Mouse (Mus musculus): ENCODE measurements around the gene Fbxw10. TPM values are rescaled to one million over a fixed set of nuclear protein-coding genes. Genes with fewer than 3 reads are reported as not detected.

Gene Fbxw10
- polyA plus RNA-seq, 1 experiment from 2014 or later: 0.24 TPM

DNA sequence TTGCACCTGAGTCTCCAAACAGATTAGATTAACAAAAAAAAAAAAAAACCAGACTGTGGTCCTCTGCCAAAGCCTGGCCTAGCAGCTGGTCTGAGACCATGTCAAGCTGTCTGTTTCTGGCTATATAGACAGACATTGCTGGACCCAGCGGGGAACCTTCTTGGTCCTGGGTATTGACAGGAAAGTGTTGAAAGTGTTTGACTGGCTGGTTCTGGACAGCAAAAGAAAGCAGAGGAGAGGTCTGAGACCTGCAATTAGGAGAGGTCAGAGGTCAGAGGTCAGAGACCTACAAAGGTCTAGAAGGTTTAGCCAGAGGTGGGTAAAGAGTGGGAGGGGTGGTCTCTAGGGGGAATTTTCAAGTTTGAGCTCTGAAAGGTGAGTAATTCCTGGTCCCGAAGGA lies 1.4 kb downstream of the Fbxw10 start:
- Histone ChIP-seq H3K36me3 (replicated peaks) (no peaks in the 10 kb centered on the region), H3K27me3 (no peaks in the 10 kb centered on the region), H3K27ac (no peak overlapping the region), H3K9me3 (no peaks in the 10 kb centered on the region), H3K4me2 (no peak overlapping the region), H3K9ac (no peak overlapping the region), H3K4me1 (peaks cover 6% of the 10 kb centered on the region; the same call in 1 of the 2 replicates), H3K4me3 (replicated peaks) (no peak overlapping the region)
- 28% methylated on average over 2 of the region's 2 CpGs for WGBS
- no peak for ATAC-seq (ENCODE audit: low FRiP score)

GRCm38 (mm10) chr11:62851199-62851598 lies 4.3 kb downstream of the Fbxw10 start:
- Histone ChIP-seq H3K4me3 (replicated peaks) (no peak overlapping the region), H3K27ac (no peak overlapping the region), H3K27me3 (no peaks in the 10 kb centered on the region), H3K4me2 (no peak overlapping the region), H3K4me1 (peaks cover 6% of the 10 kb centered on the region; the same call in 1 of the 2 replicates), H3K9me3 (no peaks in the 10 kb centered on the region), H3K36me3 (replicated peaks) (no peaks in the 10 kb centered on the region), H3K9ac (no peak overlapping the region)
- 43% methylated on average over 1 of the region's 1 CpGs for whole genome bisulfite sequencing
- no peak for ATAC-seq (ENCODE audit: low FRiP score)

DNA sequence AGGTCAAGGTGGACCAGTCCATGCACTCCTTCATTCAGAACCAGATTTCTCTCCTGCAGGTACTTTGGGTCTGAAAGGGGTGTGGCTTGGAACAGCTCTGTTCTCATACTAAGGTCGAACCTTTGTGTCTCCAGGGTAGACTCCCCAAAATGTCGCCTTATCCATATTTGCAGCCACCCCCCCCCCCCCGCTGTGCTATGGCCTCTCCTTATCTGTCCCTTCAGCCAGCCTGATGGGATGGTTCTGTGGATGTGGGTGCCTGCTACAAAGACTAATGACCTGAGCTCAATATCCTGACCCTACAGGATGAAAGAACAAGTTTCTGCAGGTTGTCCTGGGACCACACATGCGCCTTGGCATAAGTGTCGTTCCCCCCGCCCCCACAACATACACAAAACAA lies 6.5 kb downstream of the Fbxw10 start:
- Histone ChIP-seq H3K4me2 (no peak overlapping the region), H3K36me3 (replicated peaks) (no peaks in the 10 kb centered on the region), H3K4me1 (no peaks in the 10 kb centered on the region), H3K9me3 (no peaks in the 10 kb centered on the region), H3K27ac (no peak overlapping the region), H3K27me3 (no peaks in the 10 kb centered on the region), H3K4me3 (replicated peaks) (no peak overlapping the region), H3K9ac (no peak overlapping the region)
- 86% methylated on average over 6 of the region's 6 CpGs for WGBS
- ATAC-seq (ENCODE audit: low FRiP score): no peak

DNA sequence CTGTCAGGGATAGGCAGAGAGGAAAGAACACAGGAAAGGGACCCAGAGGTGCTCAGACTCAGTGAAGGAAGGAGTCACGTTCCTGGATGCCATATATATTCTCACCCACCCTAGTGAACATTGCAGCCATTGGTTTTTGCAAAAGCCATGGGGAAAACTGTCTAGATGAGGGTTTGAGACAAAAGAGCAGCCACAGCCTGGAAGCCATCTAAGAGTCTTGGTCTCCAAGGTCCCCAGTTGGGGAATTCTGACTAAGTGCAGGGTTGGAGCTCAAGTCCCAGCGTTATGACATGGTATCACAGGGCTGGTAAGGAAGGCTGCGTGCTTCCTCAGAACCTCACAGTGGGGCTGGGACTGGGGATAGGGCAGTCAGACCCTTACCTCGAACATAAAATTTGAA lies 18.7 kb downstream of the Fbxw10 start:
- H3K4me3 ChIP-seq (replicated peaks): no peak overlapping the region
- no peak overlapping the region for H3K4me2 ChIP-seq
- H3K4me1 ChIP-seq: no peaks in the 10 kb centered on the region
- H3K36me3 ChIP-seq (replicated peaks): no peaks in the 10 kb centered on the region
- H3K9me3 ChIP-seq: no peaks in the 10 kb centered on the region
- no peak for ATAC-seq (ENCODE audit: low FRiP score)
- H3K9ac ChIP-seq: no peak overlapping the region
- no peaks in the 10 kb centered on the region for H3K27me3 ChIP-seq
- WGBS: 84% methylated on average over 4 of the region's 4 CpGs
- H3K27ac ChIP-seq: no peak overlapping the region

DNA sequence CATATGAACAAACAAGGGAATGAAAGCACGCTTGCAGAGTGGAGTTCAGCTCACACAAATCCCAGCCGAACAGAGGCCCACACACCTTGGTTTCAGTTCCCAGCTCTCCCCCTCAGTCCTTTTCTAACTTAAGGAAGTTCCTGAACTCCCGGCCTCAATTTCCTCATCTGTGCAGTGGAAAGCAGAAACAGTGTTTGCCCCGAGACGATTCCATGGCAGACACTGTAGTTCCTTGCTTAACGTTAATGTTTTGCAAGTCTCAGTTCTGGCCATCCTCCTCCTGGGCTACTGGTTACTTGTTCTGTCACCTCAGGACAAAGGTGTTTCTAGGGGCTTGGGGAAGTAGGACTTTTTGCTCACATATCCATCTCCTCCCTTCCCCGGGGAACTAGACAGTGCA lies 19.8 kb downstream of the Fbxw10 start:
- no peak overlapping the region for H3K4me2 ChIP-seq
- H3K27ac ChIP-seq: no peak overlapping the region
- H3K36me3 ChIP-seq (replicated peaks): no peaks in the 10 kb centered on the region
- no peaks in the 10 kb centered on the region for H3K9me3 ChIP-seq
- no peaks in the 10 kb centered on the region for H3K27me3 ChIP-seq
- no peak overlapping the region for H3K9ac ChIP-seq
- H3K4me1 ChIP-seq: no peaks in the 10 kb centered on the region
- 86% methylated on average over 7 of the region's 7 CpGs for WGBS
- no peak overlapping the region for H3K4me3 ChIP-seq (replicated peaks)
- no peak for ATAC-seq (ENCODE audit: low FRiP score)

DNA sequence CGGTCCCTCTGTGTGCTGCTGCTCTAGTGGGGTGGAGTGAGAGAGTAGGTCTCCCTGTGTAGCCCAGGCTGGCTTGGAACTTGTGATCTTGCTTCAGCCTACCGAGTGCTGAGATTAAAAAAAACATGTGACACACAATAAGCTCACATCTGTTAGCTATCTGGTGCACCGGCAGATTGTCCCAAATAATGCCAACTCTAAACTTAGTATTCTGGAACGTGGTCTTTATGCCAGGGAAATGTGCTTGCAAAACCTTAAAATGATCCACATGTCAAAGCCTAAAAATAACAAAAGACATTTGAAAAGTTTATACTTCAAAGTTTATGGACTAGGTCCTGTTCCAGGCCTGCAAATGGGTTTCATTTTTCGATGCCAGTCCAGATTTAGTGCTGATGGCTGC lies 22.3 kb downstream of the Fbxw10 start:
- Histone ChIP-seq H3K4me2 (no peak overlapping the region), H3K9ac (no peak overlapping the region), H3K36me3 (replicated peaks) (no peaks in the 10 kb centered on the region), H3K27ac (no peak overlapping the region), H3K4me1 (no peaks in the 10 kb centered on the region), H3K9me3 (no peaks in the 10 kb centered on the region), H3K4me3 (replicated peaks) (no peak overlapping the region), H3K27me3 (no peaks in the 10 kb centered on the region)
- 88% methylated on average over 5 of the region's 5 CpGs for WGBS
- ATAC-seq (ENCODE audit: low FRiP score): no peak

DNA sequence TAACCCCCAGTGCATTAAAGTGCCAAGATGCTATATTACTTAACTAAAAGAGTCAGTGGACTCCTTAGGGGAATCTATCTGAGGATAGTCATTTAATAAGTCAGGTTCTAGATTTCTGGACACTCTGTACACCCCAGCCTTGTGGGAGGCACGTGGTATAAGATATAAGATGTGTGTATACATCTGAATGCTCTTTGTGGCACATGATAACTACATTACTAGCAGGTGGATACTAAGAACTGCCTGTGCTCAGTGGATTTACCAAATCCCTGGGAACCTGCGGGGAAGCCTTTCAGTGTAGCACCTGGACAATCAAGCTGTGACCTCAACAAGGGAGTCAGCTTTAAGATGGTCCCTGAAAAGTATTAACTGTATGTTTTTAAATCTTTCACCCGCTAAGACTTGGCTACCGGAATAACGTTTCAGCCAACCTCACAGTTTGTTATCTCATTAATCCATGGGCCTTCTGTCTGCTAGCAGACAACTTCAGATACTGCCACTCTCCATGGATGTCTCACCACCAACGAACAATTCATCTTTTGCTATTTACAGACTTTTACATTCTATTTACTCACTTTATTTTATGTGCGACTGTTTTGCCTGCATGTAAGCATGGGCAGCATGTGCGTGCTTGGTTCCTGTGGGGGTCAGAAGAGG lies 23.0 kb downstream of the Fbxw10 start:
- H3K4me3 ChIP-seq (replicated peaks): no peak overlapping the region
- no peaks in the 10 kb centered on the region for H3K27me3 ChIP-seq
- H3K9ac ChIP-seq: no peak overlapping the region
- H3K4me1 ChIP-seq: no peaks in the 10 kb centered on the region
- 85% methylated on average over 8 of the region's 8 CpGs for WGBS
- no peak overlapping the region for H3K27ac ChIP-seq
- no peak overlapping the region for H3K4me2 ChIP-seq
- H3K9me3 ChIP-seq: no peaks in the 10 kb centered on the region
- H3K36me3 ChIP-seq (replicated peaks): no peaks in the 10 kb centered on the region
- no peak for ATAC-seq (ENCODE audit: low FRiP score)

- ATAC-seq (ENCODE audit: low FRiP score): no peak
- Histone ChIP-seq H3K36me3 (replicated peaks) (no peaks in the 10 kb centered on the region), H3K9me3 (no peaks in the 10 kb centered on the region), H3K4me1 (no peaks in the 10 kb centered on the region), H3K27ac (no peak overlapping the region), H3K9ac (no peak overlapping the region), H3K27me3 (no peaks in the 10 kb centered on the region), H3K4me2 (no peak overlapping the region), H3K4me3 (replicated peaks) (no peak overlapping the region)
- WGBS: 81% methylated on average over 9 of the region's 9 CpGs
Observed at GRCm38 (mm10) chr11:62873479-62873878, 26.6 kb downstream of the Fbxw10 start.

GRCm38 (mm10) chr11:62875696-62876095 lies 28.8 kb downstream of the Fbxw10 start:
- Histone ChIP-seq H3K4me2 (no peak overlapping the region), H3K9me3 (no peaks in the 10 kb centered on the region), H3K36me3 (replicated peaks) (no peaks in the 10 kb centered on the region), H3K27ac (no peak overlapping the region), H3K4me1 (no peaks in the 10 kb centered on the region), H3K27me3 (no peaks in the 10 kb centered on the region), H3K9ac (no peak overlapping the region), H3K4me3 (replicated peaks) (no peak overlapping the region)
- ATAC-seq (ENCODE audit: low FRiP score): no peak
- WGBS: 89% methylated on average over 1 of the region's 1 CpGs

GRCm38 (mm10) chr11:62876445-62876844 lies 29.6 kb downstream of the Fbxw10 start:
- WGBS: 87% methylated on average over 4 of the region's 4 CpGs
- Histone ChIP-seq H3K9ac (no peak overlapping the region), H3K27me3 (no peaks in the 10 kb centered on the region), H3K4me1 (no peaks in the 10 kb centered on the region), H3K4me2 (no peak overlapping the region), H3K36me3 (replicated peaks) (no peaks in the 10 kb centered on the region), H3K9me3 (no peaks in the 10 kb centered on the region), H3K4me3 (replicated peaks) (no peak overlapping the region), H3K27ac (no peak overlapping the region)
- no peak for ATAC-seq (ENCODE audit: low FRiP score)

DNA sequence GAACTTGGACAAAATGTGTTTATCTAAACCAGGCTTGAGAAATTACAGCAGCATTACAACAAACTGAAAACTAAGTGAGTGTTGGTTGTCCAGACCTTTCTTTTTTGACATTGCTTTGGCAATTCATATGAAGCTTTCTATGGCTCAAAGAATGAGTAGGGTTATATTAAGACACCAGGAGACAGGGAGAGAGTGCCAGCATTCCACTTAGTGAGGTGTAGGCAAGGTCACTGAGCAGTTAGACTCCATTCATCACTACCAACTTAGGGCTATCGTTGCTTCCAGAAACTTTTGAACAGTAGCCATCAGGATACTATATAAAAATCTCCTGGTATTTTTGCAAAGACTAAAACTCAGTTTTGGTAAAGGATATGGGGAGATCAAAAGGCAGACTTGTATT lies 30.5 kb downstream of the Fbxw10 start:
- no peak for ATAC-seq (ENCODE audit: low FRiP score)
- Histone ChIP-seq H3K36me3 (replicated peaks) (no peaks in the 10 kb centered on the region), H3K27ac (no peak overlapping the region), H3K9ac (no peak overlapping the region), H3K4me1 (no peaks in the 10 kb centered on the region), H3K9me3 (no peaks in the 10 kb centered on the region), H3K27me3 (no peaks in the 10 kb centered on the region), H3K4me3 (replicated peaks) (no peak overlapping the region), H3K4me2 (no peak overlapping the region)
- WGBS: 93% methylated on average over 1 of the region's 1 CpGs

DNA sequence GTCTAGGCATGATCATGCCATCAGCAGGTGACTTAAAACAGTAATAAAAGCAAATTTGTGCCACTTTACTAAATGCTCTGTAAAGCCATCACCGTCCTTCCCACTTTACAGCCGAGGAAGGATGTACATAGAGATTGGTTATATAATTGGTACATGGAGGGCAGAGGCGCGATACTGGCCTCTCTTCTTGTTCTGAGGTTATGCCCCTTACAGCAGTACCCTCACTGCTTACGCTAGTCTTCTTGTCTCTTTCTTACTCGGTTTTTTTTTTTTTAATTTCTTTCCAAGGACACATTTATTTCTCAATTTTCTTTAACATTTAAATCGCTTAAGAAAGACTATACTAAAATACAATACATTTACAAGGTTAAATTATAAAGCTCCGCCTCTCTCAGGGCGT lies 31.9 kb downstream of the Fbxw10 start:
- WGBS: 27% methylated on average over 9 of the region's 9 CpGs
- peak; percentile 30; the same call in 1 of the 2 replicates for ATAC-seq (ENCODE audit: low FRiP score)
- Histone ChIP-seq H3K27me3 (no peaks in the 10 kb centered on the region), H3K4me1 (no peaks in the 10 kb centered on the region), H3K4me2 (peak overlapping the region; percentile 75), H3K9ac (no peak overlapping the region), H3K27ac (no peak overlapping the region), H3K36me3 (replicated peaks) (no peaks in the 10 kb centered on the region), H3K4me3 (replicated peaks) (peak overlapping the region; percentile 74), H3K9me3 (no peaks in the 10 kb centered on the region)

GRCm38 (mm10) chr11:62879220-62880048 lies 32.6 kb downstream of the Fbxw10 start, which contains the start of gene Tvp23b:
TSS of gene Tvp23b (plus strand) at chr11:62879455.
- Histone ChIP-seq H3K9me3 (no peaks in the 10 kb centered on the region), H3K4me2 (peak within 1 kb of the TSS; percentile 75), H3K4me1 (no peaks in the 10 kb centered on the region), H3K27me3 (no peaks in the 10 kb centered on the region), H3K27ac (peak within 1 kb of the TSS; percentile 76), H3K36me3 (replicated peaks) (0 out of 2 replicates have a peak, but pooled peaks cover under 1% of the 10 kb centered on the region), H3K9ac (peak within 1 kb of the TSS; percentile 73), H3K4me3 (replicated peaks) (peak within 1 kb of the TSS; percentile 74)
- peak; percentile 98 for ATAC-seq (ENCODE audit: low FRiP score)
- WGBS: 2% methylated on average over 55 of the region's 55 CpGs

All from forebrain, embryonic 12.5 days (tissue).